Mouse (Mus musculus): ENCODE results near the gene Mafg. TPM values are rescaled to one million over a fixed set of nuclear protein-coding genes. Genes with fewer than 3 reads are reported as not detected.

Gene Mafg
- total and polyA plus RNA-seq, 3 experiments: 17.0 to 63.7 (median 29.3) TPM

DNA sequence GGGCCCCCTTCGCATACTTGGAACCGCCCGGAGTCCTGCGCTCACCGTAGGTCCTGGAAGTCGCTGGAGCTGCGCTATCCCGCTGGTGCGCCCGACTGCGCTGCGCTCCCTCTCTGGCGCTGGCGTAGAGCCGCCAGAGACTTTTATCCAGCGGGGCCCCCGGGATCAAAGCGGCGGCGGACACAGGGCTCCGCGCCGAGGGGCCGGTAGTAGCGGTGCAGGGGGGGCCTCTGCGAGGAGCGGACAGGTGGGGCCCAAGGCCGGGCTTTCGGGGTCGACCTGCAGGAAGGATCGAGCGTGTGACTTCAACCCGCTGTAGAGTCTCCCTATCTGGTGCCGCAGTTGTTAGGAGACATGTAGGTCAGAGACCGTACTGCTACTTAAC lies 27.7 kb upstream of the Mafg start, which contains the start of gene Notum:
Gene Notum, minus strand, starts transcription at position 100 of the 385 bp plus-strand sequence.
- TF ChIP-seq BHLHE40 (IDR thresholded peaks at IDR 0.05; ENCODE audit: low read depth, low read length) (no peak), NELFE (IDR thresholded peaks at IDR 0.05; ENCODE audit: low read depth, low read length) (no peak), JUN (IDR thresholded peaks at IDR 0.05; ENCODE audit: insufficient read depth, low read depth, low read length) (no peak), TCF12 (IDR thresholded peaks at IDR 0.05; ENCODE audit: low read depth, low read length) (no peak), MAFK (IDR thresholded peaks at IDR 0.05; ENCODE audit: insufficient replicate concordance, low read length) (no peak), ZKSCAN1 (IDR thresholded peaks at IDR 0.05; ENCODE audit: borderline replicate concordance, low read depth, low read length) (no peak), GABPA (IDR thresholded peaks at IDR 0.05; ENCODE audit: insufficient replicate concordance, low read depth, low read length) (no peak)
- dilution Hi-C loops (cut with MboI; ENCODE audit: extremely low pct_ligation_motif_present, extremely low pct_unique_long_range_greater_than_20kb, low sequenced_read_pairs): no loop called here
- H3K27me3 ChIP-seq (replicated peaks): peaks cover 70% of the 10 kb centered on the region

DNA sequence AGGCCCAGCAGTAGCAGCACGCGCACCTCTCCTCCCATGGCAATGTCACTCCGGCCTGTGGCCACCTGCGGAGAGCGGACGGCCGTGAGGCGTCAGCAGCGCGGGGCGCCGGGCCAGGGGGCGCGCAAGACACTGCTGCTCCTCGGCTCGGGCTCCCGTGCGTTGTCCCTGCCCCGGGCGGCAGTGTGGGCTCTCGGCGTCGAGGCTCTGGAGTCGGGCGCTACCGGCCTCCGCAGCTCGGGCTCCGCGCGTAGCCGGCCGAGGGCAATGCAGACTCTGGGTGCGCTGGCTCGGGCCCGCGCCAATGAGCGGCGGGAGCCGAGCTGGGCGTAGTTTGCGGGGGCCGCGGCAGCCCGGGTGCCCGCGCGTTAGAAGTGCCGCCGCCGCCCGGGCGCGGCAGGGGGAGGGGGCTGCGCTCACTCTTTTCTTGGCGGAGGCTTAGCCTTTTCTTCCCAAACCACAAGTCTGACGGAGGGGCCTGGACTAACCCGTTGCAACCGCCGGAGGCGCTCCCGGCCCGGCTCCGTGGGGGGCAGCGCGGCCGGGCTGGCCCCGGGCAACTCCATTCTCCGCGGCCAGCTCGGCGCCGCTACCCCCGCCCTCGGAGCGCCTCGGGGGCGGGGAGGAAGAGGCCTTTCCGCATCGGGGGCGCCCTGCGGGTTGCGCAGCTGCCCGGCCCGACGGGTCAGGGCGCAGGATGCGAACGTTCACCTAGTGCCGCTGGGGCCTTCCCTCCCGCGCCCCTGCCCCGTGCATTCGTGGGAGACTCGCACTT lies 27.1 kb upstream of the Mafg start:
- Histone ChIP-seq H3K79me2 (replicated peaks; ENCODE audit: control insufficient read depth, extremely low read depth, insufficient read depth, poor library complexity, severe bottlenecking) (no peaks in the 10 kb centered on the region), H3K9ac (ENCODE audit: insufficient read depth, low read depth) (no peak overlapping the region), H3K27ac (ENCODE audit: insufficient read depth, low read depth) (no peak overlapping the region), H3K4me1 (ENCODE audit: control insufficient read depth in 1 of 2, insufficient read depth in 2 of 2) (peaks cover 0 to 10% of the 10 kb centered on the region in 2 experiments; a peak in 2 of 4 replicates), H3K36me3 (replicated peaks in 1 of 2; ENCODE audit: control insufficient read depth in 1 of 2, insufficient read depth in 1 of 2, low read length in 1 of 2) (no peaks in the 10 kb centered on the region), H3K9me3 (replicated peaks; ENCODE audit: low read length) (peaks cover 7% of the 10 kb centered on the region), H3K4me3 (replicated peaks in 1 of 3; ENCODE audit: low read depth in 2 of 3, low read length in 2 of 3, poor library complexity in 1 of 3) (no peak overlapping the region), H3K4me2 (ENCODE audit: insufficient read depth, low read depth, poor library complexity, severe bottlenecking) (no peak overlapping the region), H3K27me3 (replicated peaks) (peaks cover 74% of the 10 kb centered on the region)
- no peak for TF ChIP-seq MAX (IDR thresholded peaks at IDR 0.05; ENCODE audit: low read length)
- no peak for DNase-seq (ENCODE audit: extremely low read depth)
- in situ Hi-C loops (cut with MboI; ENCODE audit: low pct_ligation_motif_present, low pct_unique_long_range_greater_than_20kb, low sequenced_read_pairs): no loop called here
- dilution Hi-C loops (cut with MboI; ENCODE audit: extremely low pct_ligation_motif_present, extremely low pct_unique_long_range_greater_than_20kb, low sequenced_read_pairs): no loop called here

More for the DNA sequence above, 27.7 kb upstream of the Mafg start, which contains the start of gene Notum:
- H3K4me2 ChIP-seq (ENCODE audit: insufficient read depth, low read depth, poor library complexity, severe bottlenecking): no peak within 1 kb of the TSS
- H3K9ac ChIP-seq (ENCODE audit: insufficient read depth, low read depth): no peak within 1 kb of the TSS
- H3K27ac ChIP-seq (ENCODE audit: insufficient read depth, low read depth): no peak within 1 kb of the TSS
- H3K4me3 ChIP-seq (replicated peaks in 1 of 3; ENCODE audit: low read depth in 2 of 3, low read length in 2 of 3, poor library complexity in 1 of 3): no peak within 1 kb of the TSS
- H3K9me3 ChIP-seq (replicated peaks; ENCODE audit: low read length): peaks cover 7% of the 10 kb centered on the region
- no peaks in the 10 kb centered on the region for H3K79me2 ChIP-seq (replicated peaks; ENCODE audit: control insufficient read depth, extremely low read depth, insufficient read depth, poor library complexity, severe bottlenecking)
- no peak for DNase-seq (ENCODE audit: extremely low read depth)
- in situ Hi-C loops (cut with MboI; ENCODE audit: low pct_ligation_motif_present, low pct_unique_long_range_greater_than_20kb, low sequenced_read_pairs): no loop called here
- H3K36me3 ChIP-seq (replicated peaks in 1 of 2; ENCODE audit: control insufficient read depth in 1 of 2, insufficient read depth in 1 of 2, low read length in 1 of 2): no peaks in the 10 kb centered on the region
- H3K4me1 ChIP-seq (ENCODE audit: control insufficient read depth in 1 of 2, insufficient read depth in 2 of 2): peaks cover 0 to 10% of the 10 kb centered on the region in 2 experiments; a peak in 2 of 4 replicates

DNA sequence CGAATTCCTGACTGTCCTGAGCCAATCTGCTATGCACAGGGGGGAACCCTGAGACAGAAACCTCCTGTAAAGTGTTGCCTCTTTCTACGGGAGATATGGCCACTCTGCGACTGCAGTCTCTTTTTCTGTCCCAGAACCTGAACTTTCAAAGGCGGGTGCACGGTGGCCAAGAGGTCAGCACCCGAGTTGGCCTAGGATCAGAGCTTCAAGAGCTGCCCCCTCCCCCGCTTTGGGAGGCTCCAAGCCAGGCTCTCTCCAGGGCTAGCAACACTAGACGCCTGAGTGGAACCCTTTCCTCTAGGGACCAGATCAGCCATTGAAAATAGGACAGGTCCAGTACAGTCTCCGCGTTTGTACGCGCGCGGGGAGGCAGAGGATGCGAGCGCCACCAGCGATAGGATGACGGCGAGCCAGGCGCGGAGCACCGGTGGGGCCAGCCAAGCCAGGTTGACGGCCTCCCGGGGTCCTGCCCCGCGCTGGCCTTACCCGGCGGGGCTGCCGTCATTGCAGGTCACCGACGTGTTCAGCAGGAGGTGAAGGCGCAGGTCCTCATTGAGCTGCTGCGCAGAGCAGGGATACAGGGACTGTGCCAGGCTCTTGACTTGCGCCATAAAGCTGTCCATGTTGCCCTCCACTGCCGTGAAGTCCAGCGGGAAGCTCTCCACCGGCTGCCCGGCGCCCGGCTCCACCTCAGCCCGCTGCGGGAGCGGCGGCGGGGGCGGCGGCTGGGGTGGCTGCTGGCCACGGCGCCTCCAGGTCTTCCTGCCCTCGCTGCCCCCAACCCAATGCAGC lies 26.3 kb upstream of the Mafg start:
- TF ChIP-seq POLR2AphosphoS2 (IDR thresholded peaks at IDR 0.05; ENCODE audit: low read depth, low read length) (no peak), ZKSCAN1 (IDR thresholded peaks at IDR 0.05; ENCODE audit: borderline replicate concordance, low read depth, low read length) (no peak), MAX (IDR thresholded peaks at IDR 0.05; ENCODE audit: low read length) (no peak), BHLHE40 (IDR thresholded peaks at IDR 0.05; ENCODE audit: low read depth, low read length) (no peak), JUN (IDR thresholded peaks at IDR 0.05; ENCODE audit: insufficient read depth, low read depth, low read length) (no peak), MAFK (IDR thresholded peaks at IDR 0.05; ENCODE audit: insufficient replicate concordance, low read length) (no peak), CHD2 (IDR thresholded peaks at IDR 0.05; ENCODE audit: low read length) (no peak)
- Histone ChIP-seq H3K36me3 (replicated peaks in 1 of 2; ENCODE audit: control insufficient read depth in 1 of 2, insufficient read depth in 1 of 2, low read length in 1 of 2) (no peaks in the 10 kb centered on the region), H3K4me3 (replicated peaks in 1 of 3; ENCODE audit: low read depth in 2 of 3, low read length in 2 of 3, poor library complexity in 1 of 3) (no peak overlapping the region), H3K79me2 (replicated peaks; ENCODE audit: control insufficient read depth, extremely low read depth, insufficient read depth, poor library complexity, severe bottlenecking) (no peaks in the 10 kb centered on the region), H3K27ac (ENCODE audit: insufficient read depth, low read depth) (no peak overlapping the region), H3K4me2 (ENCODE audit: insufficient read depth, low read depth, poor library complexity, severe bottlenecking) (no peak overlapping the region), H3K27me3 (replicated peaks) (peaks cover 71% of the 10 kb centered on the region), H3K9ac (ENCODE audit: insufficient read depth, low read depth) (no peak overlapping the region), H3K4me1 (ENCODE audit: control insufficient read depth in 1 of 2, insufficient read depth in 2 of 2) (peaks cover 0 to 10% of the 10 kb centered on the region in 2 experiments; a peak in 2 of 4 replicates), H3K9me3 (replicated peaks; ENCODE audit: low read length) (peaks cover 7% of the 10 kb centered on the region)
- no peak for DNase-seq (ENCODE audit: extremely low read depth)
- dilution Hi-C loops (cut with MboI; ENCODE audit: extremely low pct_ligation_motif_present, extremely low pct_unique_long_range_greater_than_20kb, low sequenced_read_pairs): no loop called here
- in situ Hi-C loops (cut with MboI; ENCODE audit: low pct_ligation_motif_present, low pct_unique_long_range_greater_than_20kb, low sequenced_read_pairs): no loop called here

All from CH12.LX (cell line).